In genomic region chr2:32175051-32175466, GRCm38 (mm10) we compare ENCODE assay signal across 8 mouse cellular contexts. TPM values are rescaled to one million over a fixed set of nuclear protein-coding genes. Genes with fewer than 3 reads are reported as not detected.
DNase-seq lines count a peak whose midpoint lies in the region; TF ChIP-seq lines count a peak whose summit lies in the region.

No protein-coding gene starts in this region.

- peak; percentile 62 for DNase-seq in gastrocnemius, adult 2 months
- no peak for DNase-seq in gastrocnemius, postnatal 36 days
- peak; percentile 76 to 80 for DNase-seq in cerebellum, adult 2 months
- peak; percentile 52 to 72 for DNase-seq in frontal cortex, adult 2 months (ENCODE audit: extremely low spot score in 1 of 2, low spot score in 1 of 2)
- DNase-seq in kidney, postnatal 10 days: peak; percentile 65
- peak; percentile 28 for DNase-seq in mesoderm, embryonic 11.5 days (ENCODE audit: low read depth, low spot score)
- peak; percentile 80 for DNase-seq in telencephalon, adult 2 months (ENCODE audit: low read depth, low spot score)
- DNase-seq in T-cell, adult 2 months (ENCODE audit: low spot score): no peak

- peaks cover 71% of the 10 kb centered on the region for H3K4me1 ChIP-seq in cerebellum, adult 2 months (ENCODE audit: control insufficient read depth, insufficient read depth, low read length)

- intact Hi-C loops in gastrocnemius, adult 2 months (cut with DNase I): no loop called here
- intact Hi-C loops in gastrocnemius, postnatal 36 days (cut with DNase I): no loop called here

- no peaks in the 10 kb centered on the region for H3K27me3 ChIP-seq in cerebellum, adult 2 months (ENCODE audit: control insufficient read depth, insufficient read depth, low read length)

- peak overlapping the region; percentile 54 for H3K4me3 ChIP-seq in gastrocnemius, adult 2 months
- no peak overlapping the region for H3K4me3 ChIP-seq in cerebellum, adult 2 months (replicated peaks; ENCODE audit: insufficient read depth, low read depth, low read length)

- 8% methylated on average over 7 of the region's 7 CpGs for WGBS in cerebellum, adult 2 months

- TF ChIP-seq POLR2A in cerebellum, adult 2 months (IDR thresholded peaks at IDR 0.05; ENCODE audit: borderline replicate concordance, insufficient read depth, low read length): no peak

- H3K27ac ChIP-seq in gastrocnemius, adult 2 months: peak overlapping the region; percentile 91
- peak overlapping the region; percentile 51 for H3K27ac ChIP-seq in cerebellum, adult 2 months (ENCODE audit: insufficient read depth, low read length)

- no peak for TF ChIP-seq CTCF in gastrocnemius, adult 2 months (IDR thresholded peaks at IDR 0.05)
- no peak for TF ChIP-seq CTCF in cerebellum, adult 2 months (IDR thresholded peaks at IDR 0.05; ENCODE audit: borderline replicate concordance, insufficient read depth, low read depth, low read length)

RNA-seq across cellular contexts. Expression of gene Prrc2b, which starts 24.2 kb away (rescaled TPM):
- 10 to 100 TPM; 76.4 to 86.9 TPM for total RNA-seq in gastrocnemius, adult 2 months (2021)
- 10 to 100 TPM; 69.4 to 70.1 TPM for total RNA-seq in gastrocnemius, postnatal 36 days (2021)
- polyA plus RNA-seq in cerebellum, adult 2 months (2012; rRNA removed): 88.9 and 95.6 TPM in 2 replicates
- 106 and 118 TPM in 2 replicates for polyA plus RNA-seq in frontal cortex, adult 2 months (2012; rRNA removed)

Comparison
In these comparisons a context has a peak if more than half of its experiments do, and no peak if none do; other contexts are left out.
1. DNase-seq: peak in gastrocnemius, adult 2 months (single experiment), cerebellum, adult 2 months (2 of 2), frontal cortex, adult 2 months (2 of 2), kidney, postnatal 10 days (single experiment), mesoderm, embryonic 11.5 days (single experiment) and telencephalon, adult 2 months (single experiment); none in gastrocnemius, postnatal 36 days (0 of 2) and T-cell, adult 2 months (single experiment).